Mouse (Mus musculus) limb, embryonic 11.5 days (tissue): ENCODE measurements at regions not wholly inside any gene's neighbourhood (a gene's known extent, or its start where the extent isn't known, plus 50 kb on each side); places are given as distances from the start of the nearest gene placed in this dataset.
A peak's percentile ranks its signal among the peaks of the same experiment; 100 is the strongest.

Source experiments
- ATAC-seq: fragments of 200-750 bp; cut with Nextera tagmentation; 2 replicates; pipeline ENCODE4 v1.8.0; 2017; ENCODE audit warnings: low read depth; ENCODE audit not compliant: insufficient number of reproducible peaks, low FRiP score, low TSS enrichment
- DNase-seq: peaks from one replicate; pipeline ENCODE4 v3.0.0-alpha.2; 2015; ENCODE audit warnings: low spot score
- H3K27ac ChIP-seq: fragments of 300-500 bp; sonication (generic); replicated peaks from 2 replicates; pipeline ENCODE4 v1.5.1; 2014; ENCODE audit warnings: low read depth, mild to moderate bottlenecking, low read length
- H3K27me3 ChIP-seq: fragments of 300-500 bp; sonication (generic); 2 replicates; pipeline ENCODE4 v1.6.1; 2014; ENCODE audit warnings: mild to moderate bottlenecking, low read length, mixed read lengths; ENCODE audit not compliant: control insufficient read depth, insufficient read depth
- H3K36me3 ChIP-seq: fragments of 300-500 bp; sonication (generic); 2 replicates; pipeline ENCODE4 v1.6.1; 2014; ENCODE audit warnings: mild to moderate bottlenecking, low read length, moderate library complexity, mixed read lengths; ENCODE audit not compliant: control insufficient read depth, insufficient read depth
- H3K4me1 ChIP-seq: fragments of 300-500 bp; sonication (generic); 2 replicates; pipeline ENCODE4 v1.6.1; 2014; ENCODE audit warnings: low read length, mixed read lengths; ENCODE audit not compliant: control insufficient read depth, insufficient read depth
- H3K4me2 ChIP-seq: fragments of 300-500 bp; sonication (generic); 2 replicates; pipeline ENCODE4 v1.6.1; 2014; ENCODE audit warnings: low read depth, mild to moderate bottlenecking, moderate library complexity; ENCODE audit not compliant: severe bottlenecking
- H3K4me3 ChIP-seq: fragments of 300-500 bp; sonication (generic); 2 replicates; pipeline ENCODE4 v1.5.1; 2014; ENCODE audit warnings: low read depth, low read length
- H3K9ac ChIP-seq: fragments of 300-500 bp; sonication (generic); 2 replicates; pipeline ENCODE4 v1.6.1; 2014; ENCODE audit warnings: mild to moderate bottlenecking, low read length
- H3K9me3 ChIP-seq: fragments of 300-500 bp; sonication (generic); 2 replicates; pipeline ENCODE4 v1.6.1; 2016; ENCODE audit warnings: low read length; ENCODE audit not compliant: control insufficient read depth
- WGBS: fragments of 180-500 bp; shearing (Covaris S2); extraction: QIAGEN DNeasy Blood & Tissue Kit; methylation state at CpG from one replicate; pipeline ENCODE4 v1.1.7; 2014; 5-methylcytosine and 5-hydroxymethylcytosine counted together

DNA sequence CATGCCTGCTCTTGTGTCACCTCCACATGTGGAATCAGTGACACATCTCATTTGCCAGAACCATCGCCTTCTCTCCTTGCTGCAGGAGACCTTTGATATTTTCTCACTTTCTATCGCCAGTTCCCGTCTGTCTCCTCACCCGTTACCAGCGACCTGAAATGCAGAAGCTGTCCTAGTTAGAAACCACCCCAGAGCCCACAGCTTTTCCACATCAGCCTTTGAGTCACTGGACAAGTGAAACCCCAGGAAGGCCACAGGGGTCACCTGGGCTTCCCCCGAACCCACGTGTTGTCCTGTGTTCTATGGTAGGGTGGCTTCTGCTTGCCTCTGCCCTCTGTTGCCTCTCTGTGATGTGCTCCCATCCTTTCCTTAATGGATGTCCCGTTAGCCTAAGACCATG, 149.7 kb downstream of the 4933412E24Rik start:
- Histone ChIP-seq H3K4me2 (no peak overlapping the region), H3K27ac (no peak overlapping the region), H3K4me3 (no peak overlapping the region), H3K4me1 (no peaks in the 10 kb centered on the region), H3K36me3 (no peaks in the 10 kb centered on the region), H3K27me3 (no peaks in the 10 kb centered on the region), H3K9me3 (no peaks in the 10 kb centered on the region), H3K9ac (no peak overlapping the region)
- DNase-seq (no peak), ATAC-seq (no peak)
- 87% methylated on average over 8 of the region's 8 CpGs for WGBS

GRCm38 (mm10) chr15:59864746-59865499, 151.5 kb downstream of the 4933412E24Rik start:
- peak; percentile 43 for DNase-seq
- Histone ChIP-seq H3K9ac (no peak overlapping the region), H3K4me3 (no peak overlapping the region), H3K27me3 (no peaks in the 10 kb centered on the region), H3K36me3 (no peaks in the 10 kb centered on the region), H3K9me3 (no peaks in the 10 kb centered on the region), H3K4me1 (no peaks in the 10 kb centered on the region), H3K4me2 (no peak overlapping the region), H3K27ac (no peak overlapping the region)
- WGBS: 45% methylated on average over 18 of the region's 18 CpGs
- no peak for ATAC-seq

GRCm38 (mm10) chr15:59852271-59853000, 164.0 kb downstream of the 4933412E24Rik start:
- 71% methylated on average over 12 of the region's 12 CpGs for WGBS
- Histone ChIP-seq H3K36me3 (no peaks in the 10 kb centered on the region), H3K4me2 (no peak overlapping the region)

GRCm38 (mm10) chr15:59845158-59845739, 171.2 kb downstream of the 4933412E24Rik start:
- H3K9ac ChIP-seq: no peak overlapping the region
- no peaks in the 10 kb centered on the region for H3K27me3 ChIP-seq
- H3K4me2 ChIP-seq: no peak overlapping the region
- H3K4me1 ChIP-seq: no peaks in the 10 kb centered on the region
- no peak for DNase-seq
- H3K27ac ChIP-seq: no peak overlapping the region
- ATAC-seq: no peak
- 77% methylated on average over 7 of the region's 7 CpGs for WGBS
- no peaks in the 10 kb centered on the region for H3K9me3 ChIP-seq
- H3K36me3 ChIP-seq: no peaks in the 10 kb centered on the region
- H3K4me3 ChIP-seq: no peak overlapping the region

More at GRCm38 (mm10) chr15:59852271-59853000, 164.0 kb downstream of the 4933412E24Rik start:
- Histone ChIP-seq H3K9me3 (no peaks in the 10 kb centered on the region), H3K4me3 (no peak overlapping the region), H3K27me3 (no peaks in the 10 kb centered on the region), H3K27ac (no peak overlapping the region), H3K9ac (no peak overlapping the region), H3K4me1 (no peaks in the 10 kb centered on the region)
- ATAC-seq: no peak
- DNase-seq: no peak

GRCm38 (mm10) chr15:59836631-59837030, 179.8 kb downstream of the 4933412E24Rik start:
- no peak overlapping the region for H3K9ac ChIP-seq
- no peaks in the 10 kb centered on the region for H3K9me3 ChIP-seq
- no peak for DNase-seq
- no peaks in the 10 kb centered on the region for H3K36me3 ChIP-seq
- H3K4me1 ChIP-seq: no peaks in the 10 kb centered on the region
- WGBS: 76% methylated on average over 5 of the region's 5 CpGs
- no peak overlapping the region for H3K4me2 ChIP-seq
- no peak for ATAC-seq
- no peak overlapping the region for H3K4me3 ChIP-seq
- no peak overlapping the region for H3K27ac ChIP-seq
- no peaks in the 10 kb centered on the region for H3K27me3 ChIP-seq

DNA sequence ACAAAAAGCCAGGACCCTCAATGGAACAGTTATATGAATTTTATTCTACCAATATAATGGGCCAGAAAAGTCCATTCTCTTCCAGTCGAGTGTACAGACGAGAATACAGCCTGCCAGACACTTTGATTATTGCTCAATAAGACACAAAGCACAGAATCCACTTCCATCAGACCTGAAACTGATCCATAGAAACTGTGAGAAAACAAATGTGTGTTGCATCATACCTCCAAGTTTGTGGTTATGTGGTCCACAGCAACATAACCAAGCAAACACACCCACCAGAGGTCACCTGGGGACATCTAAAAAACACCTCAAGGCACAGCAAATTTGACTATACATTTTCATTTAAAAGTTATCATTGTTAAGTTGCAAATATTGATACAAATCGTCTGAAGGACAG, 183.2 kb downstream of the 4933412E24Rik start:
- no peaks in the 10 kb centered on the region for H3K9me3 ChIP-seq
- WGBS: 79% methylated on average over 3 of the region's 3 CpGs
- H3K36me3 ChIP-seq: no peaks in the 10 kb centered on the region
- no peaks in the 10 kb centered on the region; the same call in 1 of the 2 replicates for H3K4me1 ChIP-seq
- H3K27ac ChIP-seq: no peak overlapping the region
- no peaks in the 10 kb centered on the region for H3K27me3 ChIP-seq
- ATAC-seq (no peak), DNase-seq (no peak)
- no peak overlapping the region for H3K4me2 ChIP-seq
- H3K9ac ChIP-seq: no peak overlapping the region
- no peak overlapping the region for H3K4me3 ChIP-seq

- Histone ChIP-seq H3K36me3 (no peaks in the 10 kb centered on the region), H3K9ac (no peak overlapping the region), H3K4me2 (no peak overlapping the region), H3K4me1 (no peaks in the 10 kb centered on the region; the same call in 1 of the 2 replicates), H3K4me3 (no peak overlapping the region), H3K27ac (no peak overlapping the region), H3K9me3 (no peaks in the 10 kb centered on the region), H3K27me3 (no peaks in the 10 kb centered on the region)
- 83% methylated on average over 2 of the region's 2 CpGs for WGBS
- DNase-seq (no peak), ATAC-seq (no peak)
Observed at GRCm38 (mm10) chr15:59831481-59831880, 184.9 kb downstream of the 4933412E24Rik start.

- WGBS: 78% methylated on average over 17 of the region's 17 CpGs
- no peak for ATAC-seq
- H3K36me3 ChIP-seq: no peaks in the 10 kb centered on the region
- H3K4me2 ChIP-seq: no peak overlapping the region
- H3K9ac ChIP-seq: no peak overlapping the region
- no peak overlapping the region for H3K27ac ChIP-seq
- H3K27me3 ChIP-seq: no peaks in the 10 kb centered on the region
- no peaks in the 10 kb centered on the region for H3K9me3 ChIP-seq
- DNase-seq: no peak
- no peak overlapping the region for H3K4me3 ChIP-seq
- no peaks in the 10 kb centered on the region; the same call in 1 of the 2 replicates for H3K4me1 ChIP-seq
Observed at GRCm38 (mm10) chr15:59830553-59831462, 185.6 kb downstream of the 4933412E24Rik start.
